Mouse (Mus musculus) B cell, adult 62 days (primary cell): Measurements from ENCODE around the gene Trabd. TPM values are rescaled to one million over a fixed set of nuclear protein-coding genes. Genes with fewer than 3 reads are reported as not detected.

ENCODE experiments used
- total RNA-seq: library from RNA; stranded (reverse); gene quantifications from 4 replicates; pipeline ENCODE4 v1.2.4, GENCODE M21; 2023

Gene Trabd
- total RNA-seq: 50.2 to 57.3 TPM (median 52.9 TPM) in 4 replicates

DNA sequence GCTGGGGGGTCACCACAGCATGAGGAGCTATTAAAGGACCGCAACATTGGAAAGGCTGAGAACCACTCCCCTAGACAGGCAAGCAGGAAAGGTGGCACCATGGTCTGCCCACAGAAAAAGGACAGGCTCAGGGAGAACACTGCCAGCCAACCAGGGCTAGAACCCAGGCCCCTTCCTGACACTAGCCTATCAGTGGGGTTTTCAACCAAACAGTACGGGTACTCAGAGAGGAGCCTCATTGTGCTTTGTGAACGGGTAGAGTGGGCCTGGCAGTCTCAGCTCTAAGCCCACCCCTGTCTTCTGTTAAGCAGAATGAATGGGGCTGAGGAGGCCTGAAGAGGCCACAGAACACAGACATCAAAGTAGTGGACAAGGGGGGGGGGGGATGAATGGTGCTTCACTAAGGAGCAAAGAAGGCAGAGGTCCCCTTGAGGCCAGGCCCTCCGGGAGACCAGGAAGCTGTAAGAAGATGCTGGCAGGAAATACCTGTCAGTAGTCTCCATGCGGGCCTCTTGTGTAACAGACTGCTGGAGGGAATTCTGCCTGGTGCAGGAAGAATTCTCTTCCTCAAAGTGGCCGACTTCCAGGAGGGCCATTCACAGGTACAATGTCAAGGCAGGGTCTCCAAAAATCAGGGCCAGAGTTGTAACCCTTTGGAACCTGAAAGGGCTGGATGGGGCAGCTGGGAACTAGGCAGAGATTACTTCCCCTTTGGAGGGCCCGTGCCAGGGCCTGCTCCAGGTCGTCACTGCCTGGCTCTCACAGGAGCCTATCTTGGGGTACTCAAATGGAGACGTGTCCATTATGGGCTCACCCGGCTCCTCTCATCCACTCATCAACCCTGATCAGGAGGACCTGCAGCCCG is at the start of gene Trabd:
Trabd (plus strand) TSS at position 512 of the 865 bp plus-strand sequence.

GRCm38 (mm10) chr15:89059161-89059931 is 15.6 kb upstream of the Trabd start, which contains the start of gene Panx2:
Gene Panx2, plus strand, starts transcription at chr15:89059734.

DNA sequence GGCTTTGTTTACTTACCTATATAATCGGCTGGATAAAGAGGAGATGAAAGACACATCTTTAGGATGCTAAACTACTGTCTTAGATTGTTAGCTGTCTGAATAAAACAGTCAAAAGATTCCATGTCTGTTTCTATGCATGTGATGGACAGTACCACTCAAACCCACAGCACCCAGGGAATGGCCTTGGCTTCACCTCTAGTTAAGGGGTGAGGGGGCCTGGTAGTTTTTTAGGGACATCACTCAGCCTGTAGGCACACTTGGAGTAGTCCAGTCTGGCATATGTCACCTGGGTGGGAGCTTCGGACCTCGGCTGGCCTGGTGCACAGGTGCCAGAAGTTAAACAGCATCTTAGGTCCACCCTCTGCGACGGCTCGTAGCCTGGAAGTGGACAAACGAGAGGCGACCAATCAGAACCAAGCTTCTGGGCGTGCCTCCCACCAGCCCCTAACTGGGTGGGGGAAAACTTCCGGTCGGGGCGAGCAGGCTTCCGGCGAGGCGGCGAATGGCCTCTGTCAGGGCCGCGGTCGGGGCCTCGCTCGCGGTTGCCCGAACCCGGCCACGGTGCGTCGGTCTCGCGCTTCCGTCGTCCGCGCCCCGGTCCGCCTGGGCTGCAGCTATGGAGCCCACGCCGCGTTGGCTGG is 13.8 kb downstream of the Trabd start, which contains the start of gene Selenoo:
Selenoo (plus strand) TSS at position 478 of the 641 bp plus-strand sequence.

DNA sequence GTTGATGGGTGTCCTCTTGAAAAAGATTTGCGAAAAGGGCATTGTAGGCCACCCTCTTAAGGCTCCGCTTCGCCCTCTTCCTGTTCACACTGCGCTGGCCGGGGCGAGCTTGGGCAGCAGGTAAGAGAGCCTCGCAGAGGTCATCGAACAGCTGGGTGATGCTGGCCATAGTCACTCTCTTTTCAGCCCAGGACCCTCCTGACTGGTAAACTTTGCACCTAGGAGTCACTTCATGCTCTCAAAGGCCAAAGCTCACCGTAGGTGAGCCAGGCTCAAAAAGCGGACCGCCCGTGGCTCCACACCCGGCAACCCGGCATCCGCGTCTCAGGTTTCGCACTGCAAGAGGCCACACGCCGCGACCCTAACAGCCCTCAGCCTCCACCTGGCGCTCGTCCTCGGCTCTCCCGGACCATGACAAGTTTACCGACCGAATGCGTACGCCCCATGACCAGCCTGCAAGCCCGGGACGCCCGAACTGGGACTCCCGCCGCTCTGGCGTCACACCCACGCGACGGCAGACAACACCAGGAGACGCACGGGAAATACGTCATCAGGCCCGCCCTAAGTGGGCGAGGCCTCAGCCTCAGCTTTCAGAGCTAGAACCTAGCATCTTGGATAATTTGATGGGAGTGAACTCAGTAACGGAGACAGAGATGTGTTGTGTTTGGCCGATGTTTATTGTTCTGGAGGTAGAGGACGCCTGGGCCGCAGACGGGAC is 47.9 kb downstream of the Trabd start, which contains the start of gene Tubgcp6:
Tubgcp6 (minus strand) TSS at position 464 of the 718 bp plus-strand sequence.

GRCm38 (mm10) chr15:89128382-89129350 is 53.7 kb downstream of the Trabd start, which contains the start of gene Hdac10:
Gene Hdac10, minus strand, starts transcription at chr15:89128700.

Other genes starting within 250 kb of the Trabd start
- gene Pim3, start 212.9 kb upstream of the Trabd start, total RNA-seq: 132 to 156 TPM (median 147 TPM) in 4 replicates
- not detected in 4 replicates for gene Ttll8, start 120.7 kb upstream of the Trabd start, total RNA-seq
- gene Mlc1, start 96.1 kb upstream of the Trabd start, total RNA-seq: not detected in 4 replicates
- not detected in 4 replicates for gene Mov10l1, start 92.2 kb upstream of the Trabd start, total RNA-seq
- not detected in 4 replicates for gene Panx2, start 15.4 kb upstream of the Trabd start, total RNA-seq
- gene Selenoo, start 14.0 kb downstream of the Trabd start, total RNA-seq: 23.2 to 26.5 TPM (median 23.9 TPM) in 4 replicates
- gene Tubgcp6, start 48.0 kb downstream of the Trabd start, total RNA-seq: 55.4 to 58.7 TPM (median 55.8 TPM) in 4 replicates
- gene Hdac10, start 53.6 kb downstream of the Trabd start, total RNA-seq: 83.7 to 94.1 TPM (median 89.5 TPM) in 4 replicates
- gene Mapk12, start 65.6 kb downstream of the Trabd start, total RNA-seq: 14.5 to 18.8 TPM (median 16.9 TPM) in 4 replicates
- gene Mapk11, start 74.5 kb downstream of the Trabd start, total RNA-seq: 73.3 to 78.7 TPM (median 77.4 TPM) in 4 replicates
- 9.1 to 12.3 TPM (median 11.3 TPM) in 4 replicates for gene Plxnb2, start 105.7 kb downstream of the Trabd start, total RNA-seq
- gene Dennd6b, start 121.4 kb downstream of the Trabd start, total RNA-seq: 29.9 to 37.7 TPM (median 32.6 TPM) in 4 replicates
- gene Ppp6r2, start 136.4 kb downstream of the Trabd start, total RNA-seq: 53.3 to 62.4 TPM (median 58.4 TPM) in 4 replicates
- 238 to 267 TPM (median 247 TPM) in 4 replicates for gene Sbf1, start 240.2 kb downstream of the Trabd start, total RNA-seq
- gene Adm2, start 247.6 kb downstream of the Trabd start, total RNA-seq: not detected in 4 replicates